Mouse (Mus musculus) liver, embryonic 16.5 days (tissue): ENCODE measurements around the gene Tlx2. TPM values are rescaled to one million over a fixed set of nuclear protein-coding genes. Genes with fewer than 3 reads are reported as not detected.
A peak's percentile ranks its signal among the peaks of the same experiment; 100 is the strongest.

Experiments
- ATAC-seq: fragments of 200-750 bp; cut with Nextera tagmentation; 2 replicates; pipeline ENCODE4 v1.8.0; 2017; ENCODE audit warnings: low read depth, mild to moderate bottlenecking, moderate number of reproducible peaks, moderate library complexity
- H3K27ac ChIP-seq: fragments of 300-500 bp; sonication (generic); 2 replicates; pipeline ENCODE4 v1.5.1; 2014; ENCODE audit warnings: mild to moderate bottlenecking, low read length
- H3K27me3 ChIP-seq: fragments of 300-500 bp; sonication (generic); 2 replicates; pipeline ENCODE4 v1.6.1; 2014; ENCODE audit warnings: low read depth, low read length, mixed read lengths; ENCODE audit not compliant: control insufficient read depth, insufficient read depth
- H3K36me3 ChIP-seq: fragments of 300-500 bp; sonication (generic); 2 replicates; pipeline ENCODE4 v1.6.1; 2014; ENCODE audit warnings: mild to moderate bottlenecking; ENCODE audit not compliant: control insufficient read depth, insufficient read depth
- H3K4me1 ChIP-seq: fragments of 300-500 bp; sonication (generic); 2 replicates; pipeline ENCODE4 v1.6.1; 2014; ENCODE audit warnings: low read depth, low read length, mixed read lengths; ENCODE audit not compliant: control insufficient read depth
- H3K4me2 ChIP-seq: fragments of 300-500 bp; sonication (generic); 2 replicates; pipeline ENCODE4 v1.6.1; 2014; ENCODE audit warnings: low read depth, low read length, mixed read lengths
- H3K4me3 ChIP-seq: fragments of 300-500 bp; sonication (generic); 2 replicates; pipeline ENCODE4 v1.5.1; 2014; ENCODE audit warnings: low read depth, mild to moderate bottlenecking, low read length
- H3K9ac ChIP-seq: fragments of 300-500 bp; sonication (generic); 2 replicates; pipeline ENCODE4 v1.6.1; 2014; ENCODE audit warnings: low read depth, low read length
- H3K9me3 ChIP-seq: fragments of 300-500 bp; sonication (generic); replicated peaks from 2 replicates; pipeline ENCODE4 v1.6.1; 2016; ENCODE audit warnings: low read length; ENCODE audit not compliant: control insufficient read depth
- WGBS: fragments of 180-500 bp; shearing (Covaris S2); extraction: QIAGEN DNeasy Blood & Tissue Kit; methylation state at CpG from one replicate; pipeline ENCODE4 v1.1.7; 2014; ENCODE audit not compliant: insufficient replicate concordance; 5-methylcytosine and 5-hydroxymethylcytosine counted together
- polyA plus RNA-seq: library from polyadenylated mRNA; unstranded; fragments of >200 nt; fragmentation: Nextera tagmentation; extraction: Ambion mirVana; gene quantifications from 2 replicates; pipeline ENCODE4 v1.2.1, GENCODE M21; 2015

The Tlx2 gene
- polyA plus RNA-seq, 1 experiment from 2014 or later, result not detected

- WGBS, result 2% methylated on average over 51 of the region's 51 CpGs
- peak; percentile 91 for ATAC-seq
- peak within 1 kb of the TSS; percentile 66 for H3K4me2 ChIP-seq
- peaks cover 6% of the 10 kb centered on the region; the same call in 1 of the 2 replicates for H3K36me3 ChIP-seq
- H3K9me3 ChIP-seq, result no peaks in the 10 kb centered on the region
- peak within 1 kb of the TSS; percentile 83 for H3K27ac ChIP-seq
- peaks cover 14% of the 10 kb centered on the region for H3K27me3 ChIP-seq
- peak within 1 kb of the TSS; percentile 77 for H3K9ac ChIP-seq
- H3K4me3 ChIP-seq, result peak within 1 kb of the TSS; percentile 78
- peaks cover 30% of the 10 kb centered on the region for H3K4me1 ChIP-seq
These were observed 36.6 kb downstream of the Tlx2 start, which contains the start of the genes Dok1 and Loxl3 for GRCm38 (mm10) chr6:83033249-83034185. TSS of gene Dok1 (minus strand) at chr6:83033471. TSS of gene Loxl3 (plus strand) at chr6:83034173.

- Histone ChIP-seq H3K4me1 (peaks cover 26% of the 10 kb centered on the region), H3K4me2 (peak overlapping the region; percentile 66), H3K4me3 (peak overlapping the region; percentile 78), H3K36me3 (peaks cover 6% of the 10 kb centered on the region; the same call in 1 of the 2 replicates), H3K27me3 (peaks cover 14% of the 10 kb centered on the region), H3K27ac (peak overlapping the region; percentile 83), H3K9ac (peak overlapping the region; percentile 77), H3K9me3 (no peaks in the 10 kb centered on the region)
- WGBS, result under 1% methylated on average over 31 of the region's 31 CpGs
- peak; percentile 70 for ATAC-seq
These were observed 37.3 kb downstream of the Tlx2 start for GRCm38 (mm10) chr6:83032769-83033191.

GRCm38 (mm10) chr6:83031921-83032590 lies 38.0 kb downstream of the Tlx2 start:
- H3K9me3 ChIP-seq, result no peaks in the 10 kb centered on the region
- H3K36me3 ChIP-seq, result peaks cover 6% of the 10 kb centered on the region; the same call in 1 of the 2 replicates
- H3K9ac ChIP-seq, result peak overlapping the region; percentile 77
- peak overlapping the region; percentile 78 for H3K4me3 ChIP-seq
- WGBS, result 58% methylated on average over 18 of the region's 18 CpGs
- H3K4me1 ChIP-seq, result peaks cover 26% of the 10 kb centered on the region
- H3K4me2 ChIP-seq, result peak overlapping the region; percentile 66
- H3K27me3 ChIP-seq, result peaks cover 14% of the 10 kb centered on the region
- peak overlapping the region; percentile 83 for H3K27ac ChIP-seq
- no peak for ATAC-seq

- no peaks in the 10 kb centered on the region for H3K9me3 ChIP-seq
- no peak overlapping the region for H3K4me2 ChIP-seq
- H3K27ac ChIP-seq, result no peak overlapping the region
- H3K9ac ChIP-seq, result no peak overlapping the region
- no peak overlapping the region for H3K4me3 ChIP-seq
- ATAC-seq, result no peak
- H3K36me3 ChIP-seq, result peaks cover 6% of the 10 kb centered on the region; the same call in 1 of the 2 replicates
- peaks cover 14% of the 10 kb centered on the region for H3K27me3 ChIP-seq
- 71% methylated on average over 7 of the region's 7 CpGs for WGBS
- H3K4me1 ChIP-seq, result peaks cover 26% of the 10 kb centered on the region
These were observed 39.0 kb downstream of the Tlx2 start for GRCm38 (mm10) chr6:83031111-83031510.

GRCm38 (mm10) chr6:83029777-83030176 lies 40.3 kb downstream of the Tlx2 start:
- peaks cover 30% of the 10 kb centered on the region for H3K4me1 ChIP-seq
- H3K27ac ChIP-seq, result no peak overlapping the region
- H3K27me3 ChIP-seq, result peaks cover 7% of the 10 kb centered on the region
- WGBS, result 67% methylated on average over 10 of the region's 10 CpGs
- H3K9ac ChIP-seq, result no peak overlapping the region
- no peaks in the 10 kb centered on the region for H3K9me3 ChIP-seq
- ATAC-seq, result no peak
- H3K36me3 ChIP-seq, result peaks cover 6% of the 10 kb centered on the region; the same call in 1 of the 2 replicates
- no peak overlapping the region for H3K4me2 ChIP-seq
- no peak overlapping the region for H3K4me3 ChIP-seq

DNA sequence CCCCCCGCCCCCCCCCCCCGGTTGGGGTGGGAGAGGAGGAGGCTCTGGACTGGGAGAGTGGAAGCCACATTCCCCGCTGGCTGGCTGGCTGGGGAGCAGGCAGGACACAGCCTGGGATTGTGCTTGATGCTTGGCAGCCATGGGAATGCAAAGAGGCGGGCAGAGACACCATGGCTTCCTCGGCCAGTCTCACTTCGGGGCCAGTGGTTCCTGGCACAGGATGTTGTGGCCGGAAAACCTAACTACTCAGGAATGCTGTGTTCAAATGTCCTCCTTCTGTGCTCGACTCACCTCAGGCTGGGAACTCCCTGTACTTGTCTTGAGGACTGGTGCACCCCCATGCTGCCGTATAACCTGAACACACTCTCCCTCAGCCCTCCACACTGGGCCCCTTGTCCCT lies 42.4 kb downstream of the Tlx2 start:
- Histone ChIP-seq H3K9me3 (no peaks in the 10 kb centered on the region), H3K4me1 (peaks cover 42% of the 10 kb centered on the region), H3K36me3 (peaks cover 6% of the 10 kb centered on the region; the same call in 1 of the 2 replicates), H3K4me3 (no peak overlapping the region), H3K4me2 (no peak overlapping the region), H3K9ac (no peak overlapping the region), H3K27me3 (peaks cover 7% of the 10 kb centered on the region), H3K27ac (no peak overlapping the region)
- 49% methylated on average over 7 of the region's 9 CpGs for WGBS
- ATAC-seq, result no peak

- 0 out of 2 replicates have a peak overlapping the region, but pooled peaks have one; percentile 9 for H3K27ac ChIP-seq
- no peak overlapping the region for H3K9ac ChIP-seq
- 77% methylated on average over 8 of the region's 8 CpGs for WGBS
These were observed 42.8 kb downstream of the Tlx2 start for GRCm38 (mm10) chr6:83027293-83027692.

DNA sequence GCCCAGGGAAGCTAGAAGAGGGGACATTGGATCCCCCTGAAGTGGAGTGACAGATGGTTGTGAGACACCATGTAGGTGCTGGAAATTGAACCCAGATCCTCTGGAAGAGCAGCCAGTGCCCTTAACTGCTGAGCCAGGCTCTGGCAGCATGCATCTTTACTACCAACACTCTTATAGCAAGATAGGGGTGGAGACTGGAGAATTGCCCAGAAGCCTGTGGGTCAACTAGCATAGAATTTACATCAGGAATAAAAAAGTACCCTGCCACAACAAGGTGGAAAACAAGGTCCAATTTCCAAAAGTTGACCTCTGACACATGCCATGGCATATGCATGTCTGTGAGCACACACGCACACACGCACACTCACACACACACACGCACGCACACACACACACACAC lies 44.9 kb downstream of the Tlx2 start:
- no peaks in the 10 kb centered on the region for H3K36me3 ChIP-seq
- WGBS, result 90% methylated on average over 4 of the region's 4 CpGs
- H3K9me3 ChIP-seq, result no peaks in the 10 kb centered on the region
- peak overlapping the region; percentile 1; the same call in 1 of the 2 replicates for H3K27ac ChIP-seq
- peaks cover 51% of the 10 kb centered on the region for H3K4me1 ChIP-seq
- H3K9ac ChIP-seq, result no peak overlapping the region
- H3K27me3 ChIP-seq, result no peaks in the 10 kb centered on the region
- no peak overlapping the region for H3K4me2 ChIP-seq
- no peak for ATAC-seq
- no peak overlapping the region for H3K4me3 ChIP-seq

More at GRCm38 (mm10) chr6:83027293-83027692, 42.8 kb downstream of the Tlx2 start:
- peaks cover 6% of the 10 kb centered on the region; the same call in 1 of the 2 replicates for H3K36me3 ChIP-seq
- no peak overlapping the region for H3K4me3 ChIP-seq
- no peak for ATAC-seq
- H3K4me1 ChIP-seq, result peaks cover 43% of the 10 kb centered on the region
- H3K27me3 ChIP-seq, result peaks cover 7% of the 10 kb centered on the region
- H3K9me3 ChIP-seq, result no peaks in the 10 kb centered on the region
- H3K4me2 ChIP-seq, result no peak overlapping the region
